Mouse (Mus musculus) macrophage (primary cell): ENCODE measurements at regions not wholly inside any gene's neighbourhood (a gene's known extent, or its start where the extent isn't known, plus 50 kb on each side); places are given as distances from the start of the nearest gene placed in this dataset.

Source experiments
- H3K27ac ChIP-seq: fragments of 350-480 bp; formaldehyde crosslinking; 2 replicates; pipeline ENCODE4 v1.9.0; 2021
- H3K36me3 ChIP-seq: fragments of 350-480 bp; formaldehyde crosslinking; 2 replicates; pipeline ENCODE4 v1.9.0; 2021; ENCODE audit errors: inconsistent target
- H3K4me3 ChIP-seq: fragments of 350-480 bp; formaldehyde crosslinking; 2 replicates; pipeline ENCODE4 v1.9.0; 2021; ENCODE audit errors: inconsistent target
- H3K79me2 ChIP-seq: fragments of 350-480 bp; formaldehyde crosslinking; 2 replicates; pipeline ENCODE4 v1.9.0; 2021; ENCODE audit errors: inconsistent target
- WGBS: methylation state at CpG from one replicate; pipeline ENCODE4 v1.1.7; 2026; ENCODE audit warnings: inconsistent platforms; ENCODE audit not compliant: missing documents; 5-methylcytosine and 5-hydroxymethylcytosine counted together

GRCm38 (mm10) chr1:88879367-88879766 lies 177.3 kb upstream of the Arl4c start:
- no peaks in the 10 kb centered on the region for H3K79me2 ChIP-seq
- no peak overlapping the region for H3K4me3 ChIP-seq
- WGBS: 77% methylated on average over 5 of the region's 5 CpGs
- no peaks in the 10 kb centered on the region for H3K36me3 ChIP-seq
- H3K27ac ChIP-seq: no peak overlapping the region

- Histone ChIP-seq H3K36me3 (no peaks in the 10 kb centered on the region), H3K27ac (no peak overlapping the region), H3K4me3 (no peak overlapping the region), H3K79me2 (no peaks in the 10 kb centered on the region)
- 93% methylated on average over 4 of the region's 4 CpGs for WGBS
These were observed 179.2 kb upstream of the Sh3bp4 start for GRCm38 (mm10) chr1:88891041-88891440.

- Histone ChIP-seq H3K36me3 (no peaks in the 10 kb centered on the region), H3K4me3 (no peak overlapping the region), H3K27ac (no peak overlapping the region), H3K79me2 (no peaks in the 10 kb centered on the region)
- 17% methylated on average over 8 of the region's 8 CpGs for WGBS
These were observed 167.8 kb upstream of the Sh3bp4 start for GRCm38 (mm10) chr1:88902426-88902825.

- H3K27ac ChIP-seq: no peak overlapping the region
- H3K4me3 ChIP-seq: no peak overlapping the region
- 94% methylated on average over 14 of the region's 14 CpGs for WGBS
- no peaks in the 10 kb centered on the region for H3K79me2 ChIP-seq
- no peaks in the 10 kb centered on the region for H3K36me3 ChIP-seq
These were observed 162.3 kb upstream of the Sh3bp4 start for GRCm38 (mm10) chr1:88907766-88908463.

- WGBS: 90% methylated on average over 8 of the region's 8 CpGs
- Histone ChIP-seq H3K79me2 (no peaks in the 10 kb centered on the region), H3K36me3 (no peaks in the 10 kb centered on the region), H3K4me3 (no peak overlapping the region), H3K27ac (no peak overlapping the region)
These were observed 161.5 kb upstream of the Sh3bp4 start for GRCm38 (mm10) chr1:88908683-88909082.

- H3K27ac ChIP-seq: no peak overlapping the region
- H3K4me3 ChIP-seq: no peak overlapping the region
- no peaks in the 10 kb centered on the region for H3K36me3 ChIP-seq
- H3K79me2 ChIP-seq: no peaks in the 10 kb centered on the region
- 74% methylated on average over 4 of the region's 4 CpGs for WGBS
These were observed 160.9 kb upstream of the Sh3bp4 start for GRCm38 (mm10) chr1:88909314-88909713.

GRCm38 (mm10) chr1:88909864-88910573 lies 160.2 kb upstream of the Sh3bp4 start:
- no peak overlapping the region for H3K27ac ChIP-seq
- H3K4me3 ChIP-seq: no peak overlapping the region
- 90% methylated on average over 6 of the region's 6 CpGs for WGBS
- H3K36me3 ChIP-seq: no peaks in the 10 kb centered on the region
- no peaks in the 10 kb centered on the region for H3K79me2 ChIP-seq

- Histone ChIP-seq H3K36me3 (no peaks in the 10 kb centered on the region), H3K27ac (no peak overlapping the region), H3K79me2 (no peaks in the 10 kb centered on the region), H3K4me3 (no peak overlapping the region)
- WGBS: 87% methylated on average over 5 of the region's 5 CpGs
These were observed 158.5 kb upstream of the Sh3bp4 start for GRCm38 (mm10) chr1:88911724-88912123.

- WGBS: 88% methylated on average over 4 of the region's 4 CpGs
- no peaks in the 10 kb centered on the region for H3K36me3 ChIP-seq
- H3K4me3 ChIP-seq: no peak overlapping the region
- H3K27ac ChIP-seq: no peak overlapping the region
- no peaks in the 10 kb centered on the region for H3K79me2 ChIP-seq
These were observed 153.6 kb upstream of the Sh3bp4 start for GRCm38 (mm10) chr1:88916531-88917050.

- Histone ChIP-seq H3K27ac (no peak overlapping the region), H3K79me2 (no peaks in the 10 kb centered on the region), H3K36me3 (no peaks in the 10 kb centered on the region), H3K4me3 (no peak overlapping the region)
- WGBS: 77% methylated on average over 2 of the region's 2 CpGs
These were observed 148.8 kb upstream of the Sh3bp4 start for GRCm38 (mm10) chr1:88921401-88921800.

- Histone ChIP-seq H3K4me3 (no peak overlapping the region), H3K27ac (no peak overlapping the region), H3K36me3 (no peaks in the 10 kb centered on the region), H3K79me2 (no peaks in the 10 kb centered on the region)
- WGBS: 89% methylated on average over 7 of the region's 7 CpGs
These were observed 146.2 kb upstream of the Sh3bp4 start for GRCm38 (mm10) chr1:88923791-88924581.

- Histone ChIP-seq H3K27ac (no peak overlapping the region), H3K4me3 (no peak overlapping the region), H3K36me3 (no peaks in the 10 kb centered on the region), H3K79me2 (no peaks in the 10 kb centered on the region)
- WGBS: 100% methylated on average over 1 of the region's 1 CpGs
These were observed 135.0 kb upstream of the Sh3bp4 start for GRCm38 (mm10) chr1:88935191-88935590.

- Histone ChIP-seq H3K79me2 (no peaks in the 10 kb centered on the region), H3K4me3 (no peak overlapping the region), H3K27ac (no peak overlapping the region), H3K36me3 (no peaks in the 10 kb centered on the region)
- 81% methylated on average over 3 of the region's 3 CpGs for WGBS
These were observed 134.4 kb upstream of the Sh3bp4 start for GRCm38 (mm10) chr1:88935779-88936178.

GRCm38 (mm10) chr1:88937327-88937726 lies 132.9 kb upstream of the Sh3bp4 start:
- Histone ChIP-seq H3K79me2 (no peaks in the 10 kb centered on the region), H3K4me3 (no peak overlapping the region), H3K36me3 (no peaks in the 10 kb centered on the region), H3K27ac (no peak overlapping the region)
- 94% methylated on average over 1 of the region's 1 CpGs for WGBS

- WGBS: 87% methylated on average over 7 of the region's 7 CpGs
- H3K36me3 ChIP-seq: no peaks in the 10 kb centered on the region
- H3K27ac ChIP-seq: no peak overlapping the region
- H3K4me3 ChIP-seq: no peak overlapping the region
- H3K79me2 ChIP-seq: no peaks in the 10 kb centered on the region
These were observed 131.8 kb upstream of the Sh3bp4 start for GRCm38 (mm10) chr1:88938458-88938857.
